Mouse (Mus musculus) intestine, embryonic 14.5 days (tissue): ENCODE results near the gene Ubtfl1. TPM values are rescaled to one million over a fixed set of nuclear protein-coding genes. Genes with fewer than 3 reads are reported as not detected.

Experiments used
- microRNA-seq: library from miRNA; unstranded; fragments of <30 nt; microRNA quantifications from one replicate; pipeline ENCODE4, GENCODE M21; 2016
- polyA plus RNA-seq: library from polyadenylated mRNA; unstranded; fragments of >200 nt; fragmentation: Nextera tagmentation; extraction: Ambion mirVana; gene quantifications from 2 replicates; pipeline ENCODE4 v1.2.1, GENCODE M21; 2014

The Ubtfl1 gene
- polyA plus RNA-seq, 1 experiment from 2014 or later: not detected

Small RNAs within 50 kb of the gene (microRNA-seq; reads per million reads assigned to microRNA genes)
- not detected for gene Gm22854

Other genes starting within 250 kb of the Ubtfl1 start
- gene Chordc1, start 112.3 kb upstream of the Ubtfl1 start, polyA plus RNA-seq: 89.2 and 101 TPM in 2 replicates
- 4.3 TPM in 2 replicates for gene Naalad2, start 1.4 kb upstream of the Ubtfl1 start, polyA plus RNA-seq
- not detected in 2 replicates for gene Mbd3l2, start 26.2 kb downstream of the Ubtfl1 start, polyA plus RNA-seq
- 4.7 and 6.7 TPM in 2 replicates for gene Zfp558, start 73.8 kb downstream of the Ubtfl1 start, polyA plus RNA-seq
- gene Mbd3l1, start 73.9 kb downstream of the Ubtfl1 start, polyA plus RNA-seq: not detected in 2 replicates